Mouse (Mus musculus): ENCODE data around the gene C1qtnf6. TPM values are rescaled to one million over a fixed set of nuclear protein-coding genes. Genes with fewer than 3 reads are reported as not detected.

The C1qtnf6 gene
- polyA plus RNA-seq, 1 experiment from 2014 or later: 19.0 TPM

DNA sequence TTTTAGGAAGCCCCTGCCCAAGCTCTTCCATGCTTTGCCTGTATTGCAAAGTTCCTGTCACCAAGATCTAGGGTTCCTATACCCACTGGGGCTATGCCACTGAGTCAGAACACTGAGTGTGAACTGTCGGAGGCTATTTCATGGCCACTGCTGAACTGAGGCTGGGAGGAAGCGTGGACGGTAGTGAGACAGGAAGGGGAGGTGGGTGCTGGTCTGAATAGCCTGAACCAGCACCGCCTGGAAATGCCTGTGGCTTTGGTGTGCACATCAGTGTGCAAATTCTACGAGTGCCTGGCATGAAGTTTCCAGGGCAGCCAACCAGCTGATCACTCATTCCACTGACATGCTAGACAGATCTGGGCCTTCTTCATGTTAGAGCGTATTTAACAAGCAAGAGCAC lies 9.3 kb downstream of the C1qtnf6 start:
- no peak for DNase-seq (ENCODE audit: low spot score)
- Histone ChIP-seq H3K4me3 (no peak overlapping the region), H3K4me1 (peaks cover 37% of the 10 kb centered on the region), H3K27ac (no peak overlapping the region), H3K36me3 (peaks cover 5% of the 10 kb centered on the region), H3K27me3 (ENCODE audit: insufficient read depth, poor library complexity, severe bottlenecking) (peaks cover 17% of the 10 kb centered on the region; the same call in 1 of the 2 replicates), H3K9me3 (no peaks in the 10 kb centered on the region)
- 77% methylated on average over 6 of the region's 6 CpGs for WGBS

DNA sequence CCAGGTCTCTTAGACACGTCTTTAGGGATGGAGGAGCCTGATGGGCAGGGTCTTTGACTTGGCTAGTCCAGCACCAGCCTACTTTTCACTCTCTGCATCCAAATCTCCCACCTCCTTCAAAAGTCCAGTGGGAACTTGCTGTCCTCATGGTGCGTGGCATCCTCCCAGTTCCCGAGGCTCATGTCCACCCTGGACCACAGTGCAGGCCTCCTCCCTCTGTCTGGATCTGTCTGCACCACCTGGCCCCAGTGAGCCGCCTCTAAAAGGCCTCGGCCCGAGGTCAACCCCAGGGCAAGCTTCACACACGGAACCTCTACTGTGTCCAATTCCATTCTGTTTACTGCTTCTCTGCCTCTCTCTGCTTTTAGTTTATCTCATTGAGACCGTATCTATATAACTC lies 9.9 kb downstream of the C1qtnf6 start:
- no peak for DNase-seq (ENCODE audit: low spot score)
- Histone ChIP-seq H3K4me1 (peaks cover 37% of the 10 kb centered on the region), H3K27me3 (ENCODE audit: insufficient read depth, poor library complexity, severe bottlenecking) (peaks cover 17% of the 10 kb centered on the region; the same call in 1 of the 2 replicates), H3K9me3 (no peaks in the 10 kb centered on the region), H3K27ac (no peak overlapping the region), H3K4me3 (no peak overlapping the region), H3K36me3 (peaks cover 5% of the 10 kb centered on the region)
- WGBS: 77% methylated on average over 8 of the region's 8 CpGs

DNA sequence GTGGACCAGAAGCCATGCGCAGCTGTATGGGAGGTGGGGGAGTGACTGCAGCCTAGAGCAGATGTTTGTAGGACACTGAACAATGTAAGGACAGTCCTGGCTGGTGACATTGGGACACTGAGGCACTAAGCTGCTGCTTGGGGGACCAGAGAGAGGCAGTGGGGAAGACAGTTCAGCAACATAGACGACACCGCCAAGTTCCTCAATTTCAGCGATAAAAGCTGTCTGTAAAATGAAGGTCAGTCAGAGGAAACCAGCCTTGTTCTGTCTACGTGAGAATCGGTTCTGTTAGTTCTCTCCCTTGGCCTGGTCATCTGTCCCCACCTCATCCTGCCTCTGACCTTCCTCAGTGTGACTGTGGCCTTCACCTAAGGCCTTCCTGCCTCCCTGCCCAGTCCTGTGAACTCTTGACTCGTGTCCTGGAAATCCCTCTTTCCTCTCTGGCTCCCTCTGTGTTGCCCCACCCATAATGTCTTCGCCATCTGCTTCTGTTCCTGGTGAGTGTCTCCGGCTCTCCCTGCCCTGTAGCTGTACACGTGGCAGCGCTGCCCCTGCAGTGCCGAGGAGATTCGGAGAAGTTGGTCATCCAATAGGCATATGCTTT lies 11.0 kb downstream of the C1qtnf6 start:
- peaks cover 17% of the 10 kb centered on the region; the same call in 1 of the 2 replicates for H3K27me3 ChIP-seq (ENCODE audit: insufficient read depth, poor library complexity, severe bottlenecking)
- DNase-seq (ENCODE audit: low spot score): no peak
- no peaks in the 10 kb centered on the region for H3K9me3 ChIP-seq
- WGBS: 68% methylated on average over 13 of the region's 13 CpGs
- peaks cover 4% of the 10 kb centered on the region for H3K36me3 ChIP-seq
- H3K4me3 ChIP-seq: no peak overlapping the region
- peaks cover 37% of the 10 kb centered on the region for H3K4me1 ChIP-seq
- H3K27ac ChIP-seq: 0 out of 2 replicates have a peak overlapping the region, but pooled peaks have one; percentile 22

DNA sequence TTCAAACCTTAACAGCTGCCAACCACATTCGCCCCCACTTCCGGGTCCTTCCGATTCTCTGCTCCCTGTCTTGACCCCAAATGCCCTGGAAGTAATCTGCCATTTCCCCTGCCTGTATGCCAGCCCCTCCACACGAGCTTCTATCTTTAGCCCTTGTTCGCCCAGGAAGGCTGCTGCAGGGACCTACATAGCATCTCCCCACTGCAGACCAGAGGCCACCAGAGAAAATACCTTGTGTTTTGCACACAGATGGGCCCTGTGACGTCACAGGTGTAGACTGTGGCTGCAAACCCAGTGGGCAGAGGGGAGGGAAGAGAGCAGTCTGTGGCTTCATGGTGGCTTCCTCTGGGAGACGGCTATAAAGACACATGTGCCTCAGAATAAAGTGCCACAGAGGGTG lies 13.0 kb downstream of the C1qtnf6 start:
- Histone ChIP-seq H3K27ac (peak overlapping the region; percentile 36; the same call in 1 of the 2 replicates), H3K36me3 (no peaks in the 10 kb centered on the region), H3K27me3 (ENCODE audit: insufficient read depth, poor library complexity, severe bottlenecking) (no peaks in the 10 kb centered on the region; the same call in 1 of the 2 replicates), H3K4me1 (peaks cover 35% of the 10 kb centered on the region), H3K9me3 (no peaks in the 10 kb centered on the region), H3K4me3 (no peak overlapping the region)
- no peak for DNase-seq (ENCODE audit: low spot score)
- WGBS: 62% methylated on average over 7 of the region's 7 CpGs

DNA sequence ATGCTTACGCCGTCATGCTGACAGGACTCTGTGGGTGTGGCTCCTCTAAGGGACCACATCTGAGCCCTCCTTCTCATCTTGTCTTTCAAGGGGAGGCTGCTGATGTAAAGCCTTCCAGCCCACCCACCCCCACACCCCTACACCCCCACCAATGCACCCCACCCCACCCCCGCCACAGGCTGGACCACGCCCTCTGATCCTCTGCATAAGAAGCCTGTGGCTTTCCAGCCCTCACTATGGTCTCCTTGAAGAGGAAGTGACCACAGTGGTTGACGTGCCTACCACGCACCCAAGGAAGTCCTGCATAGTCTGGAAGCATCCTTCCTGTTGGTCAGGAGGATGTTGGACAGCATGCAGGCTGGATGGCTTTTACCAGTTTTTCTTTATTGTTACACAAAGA lies 15.5 kb downstream of the C1qtnf6 start:
- Histone ChIP-seq H3K27me3 (ENCODE audit: insufficient read depth, poor library complexity, severe bottlenecking) (no peaks in the 10 kb centered on the region), H3K4me1 (peaks cover 22% of the 10 kb centered on the region), H3K4me3 (no peak overlapping the region), H3K27ac (no peak overlapping the region), H3K9me3 (no peaks in the 10 kb centered on the region), H3K36me3 (no peaks in the 10 kb centered on the region)
- 75% methylated on average over 6 of the region's 6 CpGs for WGBS
- no peak for DNase-seq (ENCODE audit: low spot score)

DNA sequence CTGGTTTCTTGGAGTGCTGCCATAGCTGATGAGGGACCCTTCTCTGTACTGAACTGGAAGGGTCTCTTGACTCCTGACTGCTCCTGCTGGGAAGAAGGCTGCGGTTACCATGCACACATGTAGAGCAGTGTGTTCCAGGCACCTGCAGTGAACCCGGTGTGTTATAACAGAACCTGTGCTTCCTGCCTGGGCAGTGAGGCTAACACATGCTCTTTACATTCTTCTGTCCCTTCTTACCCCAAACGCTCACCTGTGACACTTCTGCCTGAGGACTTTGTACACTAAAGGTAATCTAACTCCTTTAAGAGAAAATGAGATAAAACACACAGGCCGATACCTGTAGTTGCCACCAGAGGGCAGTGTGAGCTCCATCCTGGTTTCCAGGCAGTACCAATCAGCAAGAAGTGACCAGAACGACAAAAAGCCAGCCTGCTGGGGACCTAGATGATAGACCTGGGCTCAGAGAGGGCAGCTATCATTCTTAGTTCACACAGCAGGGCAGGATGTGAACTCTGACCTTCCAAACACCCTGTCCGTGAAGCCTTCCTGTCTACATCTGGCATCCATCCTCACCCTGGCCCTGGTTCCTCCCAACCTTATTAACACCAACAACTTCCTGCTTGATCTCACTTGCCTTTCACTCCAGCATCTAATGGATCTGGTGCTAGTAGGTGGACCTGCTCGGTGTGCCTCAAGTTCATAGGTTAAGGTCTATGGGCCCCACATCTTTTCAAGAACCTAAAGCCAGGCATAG lies 16.6 kb downstream of the C1qtnf6 start:
- Histone ChIP-seq H3K36me3 (no peaks in the 10 kb centered on the region), H3K27ac (peak overlapping the region; percentile 25), H3K4me1 (peaks cover 25% of the 10 kb centered on the region), H3K27me3 (ENCODE audit: insufficient read depth, poor library complexity, severe bottlenecking) (no peaks in the 10 kb centered on the region), H3K9me3 (no peaks in the 10 kb centered on the region), H3K4me3 (no peak overlapping the region)
- 30% methylated on average over 7 of the region's 7 CpGs for WGBS
- peak; percentile 86 for DNase-seq (ENCODE audit: low spot score)

DNA sequence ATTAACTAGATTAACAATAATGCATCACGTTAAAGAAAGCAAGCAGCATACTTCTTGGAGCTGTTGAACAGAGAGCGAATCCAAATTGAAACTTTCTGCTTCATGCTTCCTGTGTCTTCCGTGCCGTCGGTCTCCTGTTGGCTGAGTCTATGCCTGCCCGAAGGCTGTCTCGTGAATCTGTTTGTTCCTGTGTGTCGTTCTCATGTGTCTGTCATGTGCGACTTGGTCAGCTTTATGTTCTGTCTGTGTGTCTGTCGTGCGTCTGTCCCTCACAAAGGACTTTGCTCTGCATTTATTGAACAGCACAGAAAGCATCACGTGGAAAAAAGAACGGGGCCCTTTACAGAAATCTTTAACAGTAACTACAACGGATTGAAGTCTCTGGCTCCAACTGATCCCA lies 18.2 kb downstream of the C1qtnf6 start:
- DNase-seq (ENCODE audit: low spot score): no peak
- H3K27ac ChIP-seq: no peak overlapping the region
- H3K27me3 ChIP-seq (ENCODE audit: insufficient read depth, poor library complexity, severe bottlenecking): no peaks in the 10 kb centered on the region
- WGBS: 83% methylated on average over 14 of the region's 14 CpGs
- no peaks in the 10 kb centered on the region for H3K36me3 ChIP-seq
- H3K4me1 ChIP-seq: peaks cover 22% of the 10 kb centered on the region
- H3K4me3 ChIP-seq: no peak overlapping the region
- no peaks in the 10 kb centered on the region for H3K9me3 ChIP-seq

DNA sequence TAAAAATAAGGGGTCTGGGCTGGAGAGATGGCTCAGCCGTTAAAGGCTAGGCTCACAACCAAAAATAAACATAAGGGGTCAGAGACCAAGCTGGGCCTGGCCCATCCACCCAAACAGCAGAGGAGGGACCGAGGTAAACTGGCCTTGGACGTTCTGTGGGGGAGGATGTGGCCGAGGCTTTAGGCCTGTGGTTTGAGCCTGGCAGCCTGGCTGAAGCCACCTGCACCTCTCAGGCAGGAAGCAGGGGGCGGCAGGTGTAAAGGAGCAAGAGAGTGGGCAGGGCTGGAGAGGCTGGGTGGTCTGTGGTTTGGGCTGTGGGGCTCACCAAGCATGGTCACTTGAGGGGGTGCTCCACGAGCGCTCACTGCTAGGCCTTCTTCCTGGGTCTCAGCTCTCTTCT lies 19.3 kb downstream of the C1qtnf6 start:
- Histone ChIP-seq H3K36me3 (no peaks in the 10 kb centered on the region), H3K4me1 (peaks cover 18% of the 10 kb centered on the region), H3K27ac (no peak overlapping the region), H3K4me3 (no peak overlapping the region), H3K27me3 (ENCODE audit: insufficient read depth, poor library complexity, severe bottlenecking) (no peaks in the 10 kb centered on the region), H3K9me3 (no peaks in the 10 kb centered on the region)
- WGBS: 71% methylated on average over 7 of the region's 7 CpGs
- DNase-seq (ENCODE audit: low spot score): no peak

DNA sequence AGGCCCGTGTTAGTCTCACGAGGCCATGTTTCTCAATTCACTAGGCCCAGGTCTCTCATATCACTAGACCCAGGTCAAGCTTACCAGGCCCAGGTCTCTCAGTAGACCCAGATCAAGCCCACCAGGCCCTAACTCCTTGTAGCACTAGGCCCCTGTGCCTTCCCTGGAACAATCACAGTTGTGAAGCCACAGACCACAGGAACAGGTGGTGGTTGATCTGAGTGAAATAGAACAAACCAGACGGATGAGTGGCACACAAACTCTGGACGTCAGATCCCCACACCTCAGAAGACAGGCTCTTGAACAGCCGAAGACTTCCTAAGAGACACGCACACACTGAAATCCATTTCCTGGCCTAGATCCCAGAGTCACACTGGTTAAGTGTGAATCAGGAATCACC lies 20.5 kb downstream of the C1qtnf6 start:
- WGBS: 85% methylated on average over 6 of the region's 6 CpGs
- no peaks in the 10 kb centered on the region for H3K36me3 ChIP-seq
- no peak for DNase-seq (ENCODE audit: low spot score)
- no peaks in the 10 kb centered on the region for H3K27me3 ChIP-seq (ENCODE audit: insufficient read depth, poor library complexity, severe bottlenecking)
- no peak overlapping the region for H3K27ac ChIP-seq
- H3K4me1 ChIP-seq: peaks cover 18% of the 10 kb centered on the region
- no peak overlapping the region for H3K4me3 ChIP-seq
- H3K9me3 ChIP-seq: no peaks in the 10 kb centered on the region

DNA sequence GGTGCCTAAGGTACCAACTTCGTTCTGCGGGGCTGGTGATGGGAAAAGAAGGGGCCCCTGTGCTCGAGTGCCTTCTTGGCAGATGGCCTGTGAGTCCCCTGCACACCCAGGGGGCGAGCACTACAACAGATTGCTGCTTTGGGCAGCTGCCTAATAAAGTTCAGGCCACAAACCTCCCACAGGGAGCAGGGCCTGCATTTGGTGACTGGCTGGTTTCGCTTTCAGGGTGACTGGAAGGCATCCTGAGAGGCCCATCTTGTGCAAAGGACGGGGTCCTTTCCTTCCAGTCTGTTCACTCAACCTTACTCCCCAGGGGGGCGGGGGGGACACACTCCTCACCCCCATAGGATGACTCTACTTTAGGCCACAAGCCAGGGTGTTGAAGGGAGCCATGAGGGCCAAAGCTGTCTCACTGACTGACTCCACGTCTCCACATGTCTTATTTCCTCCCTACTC lies 21.1 kb downstream of the C1qtnf6 start:
- Histone ChIP-seq H3K4me3 (no peak overlapping the region), H3K27ac (peak overlapping the region; percentile 53), H3K27me3 (ENCODE audit: insufficient read depth, poor library complexity, severe bottlenecking) (no peaks in the 10 kb centered on the region), H3K4me1 (peaks cover 18% of the 10 kb centered on the region), H3K9me3 (no peaks in the 10 kb centered on the region), H3K36me3 (no peaks in the 10 kb centered on the region)
- no peak for DNase-seq (ENCODE audit: low spot score)
- 70% methylated on average over 8 of the region's 8 CpGs for WGBS

DNA sequence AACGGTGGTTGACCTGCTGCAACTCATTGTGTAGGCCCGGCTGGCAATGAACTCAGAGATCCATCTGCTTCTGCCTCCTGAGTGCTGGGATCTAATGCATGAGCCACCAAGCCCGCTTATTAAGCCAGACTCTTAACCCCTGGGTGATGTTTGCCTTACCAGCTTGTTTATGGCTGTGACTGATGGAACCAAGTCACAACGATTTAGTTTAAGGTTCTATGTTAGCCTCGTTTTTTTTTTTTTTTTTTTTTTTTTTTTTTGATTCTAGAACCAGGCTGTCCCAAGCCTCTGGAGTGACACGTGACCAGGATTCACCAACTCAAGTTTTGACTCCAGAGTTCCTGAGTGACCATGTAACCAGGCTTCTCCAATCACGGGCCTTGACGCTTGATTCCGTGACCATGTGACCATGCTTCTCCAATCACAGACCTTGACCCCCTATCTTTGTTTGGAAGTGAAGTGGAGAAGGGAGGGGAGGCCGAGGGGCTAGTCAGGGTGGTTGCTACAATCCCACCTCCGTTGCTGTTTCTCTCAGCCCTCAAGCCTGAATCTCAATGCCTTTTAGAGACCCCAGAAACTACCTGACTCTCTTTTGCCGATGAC lies 21.8 kb downstream of the C1qtnf6 start:
- no peak for DNase-seq (ENCODE audit: low spot score)
- 45% methylated on average over 12 of the region's 12 CpGs for WGBS
- Histone ChIP-seq H3K4me1 (peaks cover 11% of the 10 kb centered on the region), H3K36me3 (no peaks in the 10 kb centered on the region), H3K9me3 (no peaks in the 10 kb centered on the region), H3K27me3 (ENCODE audit: insufficient read depth, poor library complexity, severe bottlenecking) (no peaks in the 10 kb centered on the region), H3K27ac (peak overlapping the region; percentile 53), H3K4me3 (peak overlapping the region; percentile 22; the same call in 1 of the 2 replicates)

DNA sequence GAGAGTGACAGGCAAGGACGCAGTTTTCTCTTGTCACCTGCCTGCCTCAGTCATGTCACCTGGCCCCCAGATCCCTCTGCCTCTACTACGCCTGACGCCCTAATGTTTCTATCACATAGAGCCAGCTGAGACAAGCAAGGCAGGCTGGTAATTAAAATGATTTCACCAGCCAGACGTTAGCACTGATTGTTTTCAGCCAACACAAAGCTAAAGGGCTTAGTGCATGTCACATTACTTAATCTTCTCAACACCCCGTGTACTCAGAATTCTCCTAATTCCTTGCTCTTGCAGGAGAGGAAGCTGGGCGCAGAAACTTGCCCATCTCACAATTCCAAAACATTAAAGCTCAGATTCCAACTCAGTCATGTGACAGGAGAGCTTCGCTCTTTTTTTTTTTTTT lies 22.8 kb downstream of the C1qtnf6 start:
- Histone ChIP-seq H3K27me3 (ENCODE audit: insufficient read depth, poor library complexity, severe bottlenecking) (no peaks in the 10 kb centered on the region; the same call in 1 of the 2 replicates), H3K4me3 (no peak overlapping the region), H3K27ac (no peak overlapping the region), H3K9me3 (no peaks in the 10 kb centered on the region), H3K36me3 (no peaks in the 10 kb centered on the region), H3K4me1 (peaks cover 8% of the 10 kb centered on the region)
- DNase-seq (ENCODE audit: low spot score): no peak
- 70% methylated on average over 7 of the region's 7 CpGs for WGBS

DNA sequence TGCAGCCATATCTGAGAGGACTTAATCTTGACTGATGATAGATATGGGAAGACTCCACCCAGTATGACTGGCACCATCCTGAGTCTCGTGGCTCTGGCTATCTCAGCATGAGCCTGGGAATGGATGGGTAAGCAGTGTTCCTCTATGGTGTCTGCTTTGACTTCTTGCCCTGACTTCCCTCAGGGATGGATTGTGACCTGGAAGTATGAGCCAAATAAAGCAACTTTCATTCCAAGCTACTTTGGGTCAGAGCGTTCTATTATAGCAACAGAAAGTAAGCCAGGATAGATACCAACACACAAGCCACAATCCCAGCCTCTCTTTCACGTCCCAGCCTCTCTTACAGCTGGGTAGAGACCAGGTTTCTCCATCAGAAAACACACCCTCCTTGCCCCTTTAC lies 25.7 kb downstream of the C1qtnf6 start:
- no peak overlapping the region for H3K4me3 ChIP-seq
- whole genome bisulfite sequencing: 82% methylated on average over 3 of the region's 3 CpGs
- no peaks in the 10 kb centered on the region for H3K36me3 ChIP-seq

More for the DNA sequence above, 25.7 kb downstream of the C1qtnf6 start:
- peaks cover 8% of the 10 kb centered on the region for H3K4me1 ChIP-seq
- no peaks in the 10 kb centered on the region; the same call in 1 of the 2 replicates for H3K27me3 ChIP-seq (ENCODE audit: insufficient read depth, poor library complexity, severe bottlenecking)
- H3K27ac ChIP-seq: no peak overlapping the region
- H3K9me3 ChIP-seq: no peaks in the 10 kb centered on the region
- no peak for DNase-seq (ENCODE audit: low spot score)

Data from heart, embryonic 10.5 days (tissue).